Mouse (Mus musculus) NIH3T3 (cell line): ENCODE data around the gene Ublcp1.
A peak's percentile ranks its signal among the peaks of the same experiment; 100 is the strongest.
"Not testable (repeated sequence)": the region's sequence is repeated elsewhere in the genome, so short reads cannot be mapped to it uniquely, and the experiment has no call there.

ENCODE experiments used
- DNase-seq: peaks from one replicate; pipeline ENCODE4 v3.0.0-alpha.2; 2012; ENCODE audit warnings: low read depth

The Ublcp1 gene

DNA sequence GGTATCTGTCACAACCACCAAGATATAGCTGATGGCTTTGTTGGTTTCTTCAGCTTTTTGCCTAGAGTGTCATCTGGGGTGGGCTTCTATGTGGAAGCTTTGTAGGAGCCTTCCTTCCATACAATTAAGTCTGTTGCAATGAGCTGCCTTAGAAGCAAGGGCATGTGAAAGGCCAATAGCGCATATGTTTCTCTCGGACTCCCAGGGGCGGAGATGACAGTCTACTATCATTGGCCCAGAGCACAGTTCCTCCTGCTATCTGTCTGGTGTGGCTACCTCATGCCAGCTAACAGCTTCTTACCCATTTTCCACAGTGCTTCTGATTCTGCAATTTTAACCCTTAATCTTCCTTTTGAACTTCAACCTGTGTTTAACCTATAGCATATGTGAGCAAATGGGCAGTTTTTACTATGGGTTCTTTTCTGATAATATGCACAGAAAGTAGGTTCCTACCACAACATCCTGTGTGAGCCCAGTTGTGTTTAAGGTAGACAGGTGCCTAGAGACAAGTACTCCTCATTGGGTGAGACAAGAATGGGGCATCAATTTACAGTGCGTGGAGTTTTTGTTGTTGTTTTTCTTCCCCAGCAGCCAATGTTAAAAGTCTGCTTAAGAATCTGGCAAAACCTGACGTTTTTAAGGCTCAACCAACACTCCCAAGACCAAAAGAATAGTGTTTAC lies 24.5 kb upstream of the Ublcp1 start:
- no peak for DNase-seq

DNA sequence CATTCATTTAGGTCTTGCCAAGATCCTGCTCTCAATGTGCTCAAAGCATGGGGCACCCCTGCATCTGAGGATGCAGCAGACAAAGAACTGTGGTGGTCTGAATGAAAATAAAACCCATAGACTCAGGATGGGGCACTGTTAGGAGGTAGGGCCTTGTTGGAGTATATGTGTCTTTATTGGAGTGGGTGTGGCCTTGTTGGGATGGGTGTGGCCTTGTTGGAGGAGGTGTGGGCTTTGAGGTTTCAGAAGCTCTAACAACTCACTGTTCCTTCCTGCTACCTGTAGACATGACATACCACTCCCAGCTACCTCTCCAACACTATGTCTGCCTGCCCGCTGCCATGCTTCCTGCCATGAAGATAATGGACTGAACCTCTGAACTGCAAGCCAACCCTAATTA lies 18.8 kb upstream of the Ublcp1 start:
- DNase-seq: no peak

DNA sequence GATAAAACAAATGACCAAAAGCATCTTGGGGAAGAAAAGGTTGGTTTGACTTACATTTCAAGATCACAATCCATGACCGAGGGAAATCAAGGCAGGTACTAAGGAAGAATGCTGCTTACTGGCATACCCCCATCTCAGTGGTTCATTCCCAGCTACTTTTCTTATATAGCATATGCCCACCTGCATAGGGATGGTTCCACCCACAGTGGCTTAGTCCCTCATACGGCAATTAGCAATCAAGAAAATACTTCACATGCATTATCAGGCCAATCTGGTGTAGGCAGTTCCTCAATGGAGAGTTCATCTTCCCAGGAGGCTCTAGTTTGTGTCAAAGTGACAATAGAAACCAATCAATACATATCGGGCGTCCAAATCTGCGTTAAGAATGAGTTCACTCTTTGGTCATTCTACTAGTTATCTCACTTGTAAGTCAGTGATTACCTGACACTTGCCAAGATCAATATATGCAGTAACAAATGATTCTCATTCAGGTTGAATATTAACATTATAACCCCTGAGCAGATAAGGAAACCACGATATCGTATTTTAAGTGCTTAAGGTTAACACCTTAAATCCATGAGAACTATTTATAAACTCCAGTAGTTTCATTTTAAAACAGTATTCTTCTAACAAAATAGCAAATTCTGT lies 14.9 kb upstream of the Ublcp1 start:
- DNase-seq: no peak

DNA sequence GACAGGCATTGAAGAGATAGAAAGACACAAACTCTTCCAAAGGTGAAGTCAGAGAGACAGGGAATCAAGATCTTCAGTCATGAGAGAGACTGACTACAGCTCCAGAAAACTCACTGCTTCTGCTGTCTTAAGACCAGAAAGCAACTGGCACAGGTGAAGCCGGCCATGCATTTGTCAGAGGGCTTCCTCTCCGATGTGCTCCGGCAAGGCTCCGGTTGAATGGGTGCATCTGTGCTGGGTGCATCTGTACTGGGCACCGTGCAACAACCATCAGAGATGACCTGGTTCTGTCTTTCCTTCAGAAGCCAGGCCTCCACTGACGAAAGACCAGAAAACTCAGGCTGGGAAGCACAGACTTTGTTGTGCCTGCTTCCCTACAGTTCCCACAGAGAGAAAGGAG lies 9.9 kb upstream of the Ublcp1 start:
- no peak for DNase-seq

DNA sequence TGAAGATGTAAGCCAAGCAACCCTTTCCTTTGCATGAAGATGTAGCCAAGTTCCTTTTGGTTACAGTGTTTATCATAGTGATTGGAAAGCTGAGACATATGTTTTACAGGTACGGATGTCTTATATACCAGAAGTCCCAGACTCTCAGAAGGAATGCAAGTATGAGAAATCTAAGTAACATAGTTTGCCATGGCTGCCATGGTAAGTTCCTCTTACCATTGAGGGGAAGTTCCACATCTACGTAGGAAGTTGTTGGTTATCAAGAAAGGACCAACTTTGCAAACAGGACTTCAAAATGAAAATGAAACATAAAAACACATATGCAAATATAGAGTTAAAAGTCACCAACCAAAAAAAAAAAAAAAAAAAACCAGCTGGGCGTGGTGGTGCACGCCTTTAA lies 8.1 kb upstream of the Ublcp1 start:
- DNase-seq: no peak

DNA sequence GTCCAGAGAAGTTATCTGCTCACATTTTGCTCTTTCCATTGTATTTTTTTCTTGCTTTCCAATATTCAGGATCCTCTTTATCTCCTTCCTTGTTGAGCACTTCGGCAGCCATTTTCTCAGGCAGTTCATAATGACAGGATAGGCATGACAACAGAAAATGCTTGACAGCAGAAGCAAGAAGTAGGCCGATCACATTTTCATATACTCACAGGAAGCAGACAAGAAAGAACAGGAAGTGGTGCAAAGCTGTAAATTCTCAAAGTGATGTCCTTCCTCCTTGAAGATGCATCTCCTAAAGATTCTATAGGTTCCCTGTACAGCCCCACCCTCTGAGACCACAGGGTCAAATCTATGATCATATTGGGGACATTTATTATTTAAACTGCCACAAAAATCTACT lies 6.1 kb upstream of the Ublcp1 start:
- no peak for DNase-seq

DNA sequence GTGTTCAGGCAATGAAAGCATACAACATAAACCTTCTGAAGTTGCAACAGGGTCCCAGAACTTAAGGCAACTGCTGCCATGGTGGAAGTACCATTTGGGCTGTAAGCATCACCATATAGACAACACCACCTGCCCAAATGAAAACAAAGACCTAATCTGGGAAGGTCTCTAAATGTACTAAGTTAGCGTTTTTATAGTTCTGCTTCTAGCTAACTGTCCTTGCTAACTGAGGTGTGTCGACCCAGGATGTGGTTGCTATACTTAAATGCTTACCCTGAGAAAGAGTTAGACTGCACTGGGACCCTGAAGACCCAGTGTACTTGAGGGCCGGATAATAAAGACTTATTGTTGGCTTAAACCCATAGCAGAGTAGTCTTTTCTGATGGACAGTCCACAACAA lies 5.2 kb upstream of the Ublcp1 start:
- DNase-seq: no peak

DNA sequence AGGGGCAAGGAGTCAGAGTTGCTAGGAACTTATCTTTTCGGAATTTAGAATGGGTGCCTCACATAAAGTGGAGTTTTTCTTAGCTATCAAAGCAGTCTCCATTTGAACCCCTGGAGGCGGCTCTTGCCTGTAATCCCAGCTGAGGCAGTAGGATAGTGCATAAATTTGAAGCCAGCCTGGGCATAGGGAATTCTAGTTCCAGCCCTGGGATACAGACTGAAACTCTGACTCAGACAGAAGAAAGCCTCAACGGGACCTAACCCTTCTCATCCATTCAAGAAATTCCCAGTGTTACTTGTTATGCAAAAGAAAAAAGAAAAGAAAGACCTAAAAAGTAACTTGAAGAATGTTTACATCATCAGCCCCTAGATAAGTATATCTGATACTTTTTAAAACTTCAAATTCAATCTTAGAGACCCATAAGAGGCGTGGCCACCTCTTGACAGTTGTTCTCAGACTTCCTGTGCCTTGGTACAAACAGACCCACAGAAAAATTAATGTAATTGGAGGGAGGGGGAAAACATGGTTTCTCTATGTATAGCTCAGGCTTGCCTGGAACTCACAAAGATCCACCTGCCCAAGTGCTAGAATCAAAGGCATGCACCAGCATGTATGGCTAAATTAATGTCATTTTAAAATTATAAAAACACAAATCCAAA lies 1.2 kb upstream of the Ublcp1 start:
- peak; percentile 44 for DNase-seq

DNA sequence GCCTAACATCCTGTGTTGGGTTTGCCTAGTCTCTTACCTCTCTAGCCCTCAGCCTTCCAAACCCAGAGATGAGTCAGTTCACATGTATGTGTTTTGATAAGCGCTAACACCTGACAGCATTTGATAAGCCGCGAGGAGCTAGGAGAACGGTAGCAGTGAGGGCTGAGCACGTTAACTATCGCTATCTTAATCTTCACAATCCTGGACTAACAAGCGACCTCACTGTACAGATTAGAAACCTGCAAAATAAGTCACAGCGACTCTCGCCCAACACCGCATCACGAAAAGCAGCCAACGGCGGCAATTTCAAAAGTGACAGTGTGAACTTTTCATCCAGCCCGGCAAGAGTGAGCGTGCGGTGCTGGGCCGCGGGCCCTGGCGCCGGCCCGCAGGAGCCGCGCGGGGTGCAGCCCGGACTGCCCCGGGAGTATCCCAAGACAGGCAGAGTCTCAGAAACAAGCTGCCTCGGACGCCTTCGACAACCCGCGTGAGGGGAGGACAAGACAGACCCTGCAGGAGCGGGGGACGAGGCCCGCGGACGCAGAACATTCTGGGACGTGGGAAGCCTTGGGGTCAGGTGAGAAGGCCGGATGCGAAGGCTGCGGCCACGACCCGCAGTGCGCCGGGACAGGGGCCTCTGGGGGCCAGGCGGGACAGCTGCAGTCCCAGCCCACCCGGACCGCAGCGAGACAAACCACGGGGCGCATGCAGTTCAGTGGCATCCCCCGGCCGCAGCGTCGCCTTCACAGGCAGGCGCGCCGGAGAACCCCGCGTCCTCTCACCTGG lies 459 bp downstream of the Ublcp1 start:
- DNase-seq: peak; percentile 56

DNA sequence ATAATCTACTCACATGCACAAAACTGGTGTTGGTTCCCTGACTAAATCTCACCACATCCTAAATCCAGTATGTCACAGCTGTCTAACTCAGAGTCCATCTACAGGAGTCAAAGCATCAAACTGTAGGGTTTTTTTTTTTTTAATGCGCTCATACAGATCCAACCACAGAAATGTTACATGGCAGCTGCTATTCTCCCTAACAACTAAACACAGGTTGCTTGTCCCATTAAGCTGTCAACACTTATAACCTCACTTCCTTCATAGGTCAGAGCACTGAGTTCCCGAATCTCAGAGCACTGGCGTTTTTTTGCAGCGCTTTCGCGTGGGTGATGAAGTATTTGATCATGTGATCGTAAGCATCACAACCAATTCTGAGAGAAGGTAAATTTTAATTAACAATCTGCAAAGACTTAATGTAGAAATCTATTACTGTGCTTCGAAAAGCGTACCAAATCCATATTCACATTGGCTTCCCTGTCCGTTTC lies 1.9 kb downstream of the Ublcp1 start:
- no peak for DNase-seq

DNA sequence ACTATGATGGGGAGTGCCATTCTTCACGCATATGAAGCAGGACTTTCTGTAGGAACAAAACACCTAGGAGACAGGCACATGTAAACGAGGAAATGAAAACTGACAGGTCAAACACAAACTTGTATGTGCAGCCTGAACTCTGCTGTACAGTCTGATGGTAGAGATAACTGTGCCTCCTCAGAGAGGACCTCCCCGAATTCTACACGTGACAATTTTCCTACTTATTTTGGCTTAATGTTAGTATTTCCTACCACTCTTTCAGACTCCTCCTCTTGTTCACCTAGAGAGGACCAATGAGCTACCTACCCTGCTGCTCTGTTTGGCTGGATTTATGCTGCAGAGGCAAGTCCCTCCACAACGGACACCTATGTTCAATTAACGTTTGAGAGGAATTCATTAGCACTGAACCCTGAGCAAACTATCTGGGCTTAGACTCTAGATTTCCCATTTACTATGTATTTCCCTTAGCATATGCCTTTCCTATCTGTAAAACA lies 3.3 kb downstream of the Ublcp1 start:
- DNase-seq: no peak

DNA sequence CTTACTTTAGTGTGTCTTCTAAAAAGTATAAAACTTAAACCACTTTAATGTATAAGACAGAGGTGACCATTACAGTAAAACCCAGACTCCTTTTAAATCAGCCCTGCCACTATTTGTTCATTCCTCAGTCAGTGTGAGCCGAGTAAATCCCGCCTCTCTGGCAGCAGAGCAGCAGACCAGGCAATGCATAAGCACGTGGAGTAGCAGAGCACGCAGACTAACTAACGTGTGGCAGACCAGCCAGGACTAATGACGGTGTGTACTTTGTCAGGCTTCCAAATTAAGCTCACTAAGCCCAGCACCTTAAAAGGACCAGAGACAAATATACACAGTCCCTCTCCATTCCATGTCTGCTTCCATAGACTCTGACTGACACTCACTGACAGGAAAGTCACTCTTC lies 8.8 kb downstream of the Ublcp1 start:
- DNase-seq: no peak

DNA sequence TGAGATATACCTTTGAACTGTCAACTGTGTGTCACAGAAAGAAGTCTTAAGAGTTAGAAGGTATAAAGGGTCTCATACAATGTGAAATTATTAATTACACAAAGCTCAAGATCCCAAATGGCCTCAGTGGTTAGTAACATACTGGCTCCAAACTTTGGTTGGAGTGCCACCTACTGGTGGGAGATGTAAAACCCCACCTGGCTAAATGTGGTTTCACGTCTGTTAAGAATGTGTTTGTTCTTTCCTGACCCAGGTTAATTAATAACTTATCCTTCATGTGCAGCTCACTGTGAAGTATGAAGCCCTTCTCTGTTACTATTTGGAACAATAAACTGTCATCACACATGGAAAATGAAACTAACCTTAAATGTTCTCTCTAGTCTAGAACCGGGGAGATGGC lies 16.9 kb downstream of the Ublcp1 start:
- peak; percentile 79 for DNase-seq

DNA sequence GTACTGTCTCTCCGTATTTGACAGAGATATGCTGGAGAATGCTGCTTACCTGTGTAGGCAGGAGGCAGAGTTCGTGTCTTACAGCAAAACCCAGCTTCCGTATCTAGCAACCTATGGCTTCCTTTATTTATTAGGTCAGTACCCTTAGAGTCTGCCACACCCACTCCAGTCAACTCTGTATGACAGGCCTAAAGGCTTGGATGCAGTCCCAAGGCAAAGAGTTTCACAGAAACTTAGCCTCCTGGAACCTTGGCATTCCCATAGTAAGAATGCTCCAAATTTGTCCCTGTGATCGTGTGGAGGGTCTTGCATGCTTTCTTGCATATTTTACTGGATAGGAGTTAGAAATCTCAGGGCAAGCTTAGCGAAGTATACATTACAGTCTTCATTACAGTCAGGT lies 18.3 kb downstream of the Ublcp1 start:
- DNase-seq: not testable (repeated sequence)

DNA sequence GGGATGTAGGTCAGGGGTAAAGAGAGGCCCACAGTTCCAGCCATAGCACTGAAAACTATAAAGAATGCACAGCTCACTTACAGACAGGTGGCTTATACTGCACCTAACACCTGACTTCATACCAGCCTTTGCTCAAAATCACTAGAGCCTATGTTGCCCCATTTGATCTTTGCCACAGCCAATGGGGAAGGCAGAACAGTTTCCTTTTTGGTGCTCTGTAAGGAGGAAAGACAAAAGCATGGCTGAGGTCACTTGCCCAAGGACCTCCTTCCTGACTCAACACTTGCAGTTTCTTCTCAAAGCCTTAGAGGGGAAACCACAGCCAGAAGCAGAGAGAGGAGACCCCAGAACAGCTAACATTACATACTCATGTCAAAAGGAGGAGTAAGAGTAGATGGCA lies 19.3 kb downstream of the Ublcp1 start:
- no peak for DNase-seq

DNA sequence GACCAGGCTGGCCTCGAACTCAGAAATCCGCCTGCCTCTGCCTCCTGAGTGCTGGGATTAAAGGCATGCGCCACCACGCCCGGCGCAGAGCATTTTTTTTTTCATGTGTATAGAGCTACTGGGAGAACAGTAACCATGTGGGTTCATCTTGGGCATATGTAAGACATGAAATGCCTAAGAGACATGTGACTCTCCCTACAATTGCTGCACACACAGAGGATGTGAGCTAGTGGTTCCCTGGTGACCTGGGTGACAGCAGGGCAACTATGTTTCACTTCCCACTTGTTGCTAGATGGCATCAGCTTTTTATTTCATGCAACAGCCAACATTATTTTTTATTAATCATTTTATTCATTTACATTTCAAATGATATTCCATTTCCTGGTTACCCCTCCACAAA lies 32.5 kb downstream of the Ublcp1 start:
- DNase-seq: no peak

DNA sequence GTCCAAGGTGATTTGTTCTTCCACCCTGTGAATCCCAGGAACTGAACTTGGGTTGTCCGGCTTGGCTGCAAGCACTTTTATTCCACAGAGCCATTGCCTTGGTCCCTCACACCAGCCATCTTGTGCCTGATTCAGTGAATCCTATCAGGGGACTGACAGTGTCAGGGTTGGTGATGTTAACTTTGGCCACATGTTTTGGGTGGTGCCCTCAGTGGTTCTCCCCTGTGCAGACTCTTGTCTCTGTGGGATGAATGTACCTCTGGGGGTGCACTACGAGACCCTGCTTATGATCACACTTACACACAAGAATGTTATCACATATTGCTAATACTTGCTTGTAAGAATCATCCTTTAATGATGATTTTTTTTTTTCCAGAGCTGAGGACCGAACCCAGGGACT lies 40.3 kb downstream of the Ublcp1 start:
- no peak for DNase-seq

DNA sequence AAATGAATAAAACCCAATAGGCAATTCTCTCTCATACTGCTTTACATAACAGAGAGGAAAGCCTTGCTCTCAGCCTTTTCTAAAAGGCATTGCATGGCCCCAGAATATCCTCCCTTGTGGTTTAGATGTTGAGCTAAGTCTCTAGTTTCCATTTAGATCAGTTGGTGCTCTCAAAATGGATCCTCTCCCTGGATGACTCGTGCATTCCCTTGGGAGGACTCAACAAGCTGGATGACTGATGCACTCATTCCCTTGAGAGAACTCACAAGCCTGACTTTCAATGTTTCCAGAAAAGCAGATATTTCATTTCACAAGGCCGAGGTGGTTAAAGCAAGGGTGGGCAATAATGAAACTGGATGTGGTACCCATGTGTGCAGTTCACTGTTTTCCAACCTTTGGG lies 42.3 kb downstream of the Ublcp1 start:
- peak; percentile 75 for DNase-seq

DNA sequence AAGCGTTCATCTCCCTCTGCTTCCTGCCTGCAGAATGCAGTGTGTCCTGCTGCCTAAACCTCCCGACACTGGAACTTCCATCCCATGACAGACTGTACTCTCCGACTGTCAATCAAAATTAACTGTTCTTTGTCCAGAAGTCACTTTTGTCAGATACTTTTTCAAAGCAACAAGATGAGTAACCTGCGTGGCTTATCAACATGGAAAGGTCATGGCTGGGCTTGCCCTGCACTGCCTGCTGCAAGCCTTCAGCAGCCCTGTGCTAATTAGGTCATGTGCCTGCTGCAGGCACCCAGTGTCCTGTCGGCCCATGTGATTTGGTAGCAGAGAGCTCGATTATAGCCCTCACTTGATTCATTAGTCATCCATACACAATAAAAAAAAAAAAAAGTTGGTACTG lies 44.7 kb downstream of the Ublcp1 start:
- no peak for DNase-seq

DNA sequence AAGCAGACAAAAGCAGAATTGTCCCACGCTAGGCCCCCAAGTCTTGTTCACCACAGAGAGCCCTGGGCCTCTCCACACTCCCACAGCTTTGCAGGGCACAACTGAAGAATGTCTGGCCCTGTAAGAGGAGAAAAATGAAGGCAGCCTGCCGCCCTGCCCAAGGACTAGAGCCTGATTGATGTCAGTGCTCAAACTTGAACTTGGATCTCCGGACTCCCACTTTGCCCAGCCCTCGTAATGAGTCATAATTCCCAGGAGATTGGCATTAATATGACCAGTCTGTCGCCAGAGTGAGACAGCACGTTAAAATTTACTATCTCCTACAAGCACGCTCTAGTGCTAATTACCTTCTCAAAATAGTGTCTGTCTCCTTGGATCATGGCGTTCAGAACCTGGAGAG lies 45.3 kb downstream of the Ublcp1 start:
- peak; percentile 37 for DNase-seq

DNA sequence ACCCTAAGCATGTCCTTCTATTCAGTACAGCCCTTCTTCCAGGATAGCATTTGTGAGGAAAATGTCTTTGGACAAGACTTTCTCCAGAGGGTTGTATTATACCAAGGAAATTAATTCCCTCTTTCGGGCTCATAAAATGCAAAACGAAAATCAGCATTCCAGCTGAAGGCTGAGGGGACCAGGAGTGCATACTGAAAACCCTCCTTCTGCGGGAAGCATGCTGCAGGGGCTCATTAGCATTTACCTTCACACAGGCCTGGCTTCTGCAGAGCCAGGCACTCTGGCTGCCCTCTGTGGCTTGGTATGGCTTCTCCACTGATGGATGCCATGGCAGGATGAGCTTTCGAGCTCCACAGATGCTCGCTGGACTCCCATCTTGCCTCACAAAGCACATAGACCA lies 46.3 kb downstream of the Ublcp1 start:
- no peak for DNase-seq

DNA sequence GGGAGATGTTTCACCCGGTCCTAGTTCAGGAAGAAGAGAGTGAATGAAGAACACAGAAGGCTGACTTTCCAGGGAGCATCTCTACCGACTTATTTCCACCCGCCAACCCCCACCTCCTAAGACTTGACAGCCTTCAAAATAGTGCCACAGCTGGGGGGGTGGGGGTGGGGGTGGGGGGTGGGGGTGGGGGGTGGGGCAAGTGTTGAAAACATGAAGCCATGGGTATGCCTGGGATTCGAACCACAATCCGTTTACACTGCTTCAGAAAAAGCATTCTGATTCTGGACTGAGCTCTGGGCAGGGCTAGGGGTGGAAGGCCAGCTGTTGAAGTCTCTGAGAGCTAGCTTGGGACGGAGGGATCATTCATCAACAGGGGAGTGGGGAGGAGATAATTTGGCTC lies 47.0 kb downstream of the Ublcp1 start:
- no peak for DNase-seq
